Mouse (Mus musculus): ENCODE results near the gene Dad1. TPM values are rescaled to one million over a fixed set of nuclear protein-coding genes. Genes with fewer than 3 reads are reported as not detected.
A peak's percentile ranks its signal among the peaks of the same experiment; 100 is the strongest.
"Not testable (repeated sequence)": the region's sequence is repeated elsewhere in the genome, so short reads cannot be mapped to it uniquely, and the experiment has no call there.

Gene Dad1
- total and polyA plus RNA-seq, 3 experiments = 17.0 to 226 (median 115) TPM

DNA sequence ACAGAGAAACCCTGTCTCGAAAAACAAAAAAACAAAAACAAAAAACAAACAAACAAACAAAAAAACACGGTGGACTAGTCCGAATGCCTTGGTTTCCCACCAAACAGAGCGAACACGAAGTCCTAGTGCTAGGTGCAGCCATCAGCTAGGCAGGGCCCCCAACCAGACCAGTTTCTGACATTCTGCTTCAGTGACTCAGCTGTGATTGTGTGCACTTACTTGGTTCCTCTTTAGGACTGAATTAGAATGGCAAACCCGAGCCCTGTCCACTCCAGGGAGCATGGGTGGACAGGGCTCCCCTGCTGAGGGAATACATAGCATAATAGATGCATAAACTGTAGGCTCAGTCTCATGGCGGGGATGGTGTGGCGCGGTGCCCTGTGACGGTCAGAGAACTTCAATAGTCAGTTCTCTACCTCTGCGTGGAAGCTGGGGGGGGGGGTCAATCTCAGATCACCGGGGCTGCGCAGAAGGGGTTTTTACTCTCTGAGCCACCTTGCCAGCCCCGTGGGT is 23.2 kb downstream of the Dad1 start:
- peaks cover 72% of the 10 kb centered on the region for H3K4me1 ChIP-seq (ENCODE audit: insufficient read depth, low read depth, low read length)

DNA sequence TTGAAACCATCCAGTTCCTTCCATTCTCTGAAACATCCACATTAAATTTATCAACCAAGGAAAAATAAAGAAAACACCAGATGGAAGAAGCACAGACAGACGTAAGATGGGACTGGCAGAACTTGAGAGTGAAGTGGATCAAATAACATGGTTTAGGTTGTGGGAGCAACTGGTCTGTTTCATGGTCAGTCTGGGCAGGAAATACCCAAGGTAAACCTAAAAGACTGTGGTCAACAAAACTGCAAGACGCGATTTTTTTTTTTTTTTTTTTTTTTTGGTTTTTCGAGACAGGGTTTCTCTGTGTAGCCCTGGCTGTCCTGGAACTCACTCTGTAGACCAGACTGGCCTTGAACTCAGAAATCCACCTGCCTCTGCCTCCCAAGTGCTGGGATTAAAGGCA is 24.1 kb downstream of the Dad1 start:
- not testable (repeated sequence) for H3K27me3 ChIP-seq (ENCODE audit: insufficient read depth, low read length); ATAC-seq (ENCODE audit: extremely low read depth, insufficient number of reproducible peaks, low FRiP score, poor library complexity, severe bottlenecking)
- peaks cover 78% of the 10 kb centered on the region for H3K4me1 ChIP-seq (ENCODE audit: insufficient read depth, low read depth, low read length)

More for the DNA sequence above, 23.2 kb downstream of the Dad1 start:
- TF ChIP-seq TAL1 (conservative IDR thresholded peaks at IDR 0.05; ENCODE audit: low read depth, low read length) = no peak
- TF ChIP-seq POLR2AphosphoS5 (IDR thresholded peaks at IDR 0.05; ENCODE audit: insufficient replicate concordance, low read depth, low read length) = no peak
- no peak for TF ChIP-seq GATA2 (IDR thresholded peaks at IDR 0.05; ENCODE audit: borderline replicate concordance, low read depth, low read length)
- ATAC-seq (ENCODE audit: extremely low read depth, insufficient number of reproducible peaks, low FRiP score, poor library complexity, severe bottlenecking) (no peak), DNase-seq (ENCODE audit: low spot score) (no peak)
- H3K4me3 ChIP-seq (ENCODE audit: low read depth, low read length) = no peak overlapping the region
- H3K9me3 ChIP-seq (replicated peaks) = no peaks in the 10 kb centered on the region
- H3K36me3 ChIP-seq (replicated peaks) = peaks cover 27% of the 10 kb centered on the region
- H3K27me3 ChIP-seq (ENCODE audit: insufficient read depth, low read length) = peaks cover 4% of the 10 kb centered on the region; the same call in 1 of the 2 replicates

DNA sequence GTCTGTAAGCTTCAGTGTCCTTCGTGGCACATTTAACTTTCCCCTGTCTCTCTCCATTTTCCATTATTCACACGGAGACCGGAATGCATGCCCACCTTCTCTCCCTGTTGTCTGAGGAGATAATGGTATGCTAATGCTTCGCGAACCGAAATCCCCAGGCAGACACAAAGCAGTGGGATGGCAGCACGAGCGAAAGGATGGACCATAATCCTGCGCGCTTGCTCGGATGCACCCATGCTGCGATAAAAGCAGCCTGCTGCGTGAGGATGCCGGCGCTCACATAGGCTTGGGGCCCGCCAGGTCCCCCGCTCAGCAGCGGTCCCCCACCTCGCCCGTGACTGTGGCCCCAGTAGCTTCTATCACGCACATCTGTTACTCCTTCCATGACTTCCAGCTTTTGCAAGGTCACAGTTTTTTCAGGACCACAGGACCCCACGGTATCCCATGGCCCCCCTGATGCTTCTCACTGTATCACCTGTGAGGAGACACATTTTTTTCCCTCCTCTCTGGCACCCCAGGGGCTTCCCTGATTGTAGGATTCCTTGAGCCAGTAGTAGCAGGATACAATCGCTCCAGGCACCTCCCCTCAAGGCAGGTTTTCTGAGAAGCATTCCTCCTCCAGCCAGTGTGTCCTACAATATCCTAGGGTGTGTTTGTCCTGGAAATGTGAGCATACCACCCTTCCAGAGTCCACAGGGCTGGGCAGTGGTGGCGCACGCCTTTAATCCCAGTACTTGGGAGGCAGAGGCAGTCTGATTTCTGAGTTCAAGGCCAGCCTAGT is 24.8 kb downstream of the Dad1 start:
- DNase-seq (ENCODE audit: low spot score) (no peak), ATAC-seq (ENCODE audit: extremely low read depth, insufficient number of reproducible peaks, low FRiP score, poor library complexity, severe bottlenecking) (no peak)
- H3K9me3 ChIP-seq (replicated peaks) = no peaks in the 10 kb centered on the region
- H3K4me1 ChIP-seq (ENCODE audit: insufficient read depth, low read depth, low read length) = peaks cover 84% of the 10 kb centered on the region
- H3K4me3 ChIP-seq (ENCODE audit: low read depth, low read length) = no peak overlapping the region
- H3K36me3 ChIP-seq (replicated peaks) = peaks cover 11% of the 10 kb centered on the region
- TF ChIP-seq CTCF (IDR thresholded peaks at IDR 0.05; ENCODE audit: low read depth, low read length) = no peak
- peaks cover 14% of the 10 kb centered on the region for H3K27me3 ChIP-seq (ENCODE audit: insufficient read depth, low read length)

More for the DNA sequence above, 24.1 kb downstream of the Dad1 start:
- H3K9me3 ChIP-seq (replicated peaks); DNase-seq (ENCODE audit: low spot score); H3K4me3 ChIP-seq (ENCODE audit: low read depth, low read length): not testable (repeated sequence)
- H3K36me3 ChIP-seq (replicated peaks) = peaks cover 19% of the 10 kb centered on the region

DNA sequence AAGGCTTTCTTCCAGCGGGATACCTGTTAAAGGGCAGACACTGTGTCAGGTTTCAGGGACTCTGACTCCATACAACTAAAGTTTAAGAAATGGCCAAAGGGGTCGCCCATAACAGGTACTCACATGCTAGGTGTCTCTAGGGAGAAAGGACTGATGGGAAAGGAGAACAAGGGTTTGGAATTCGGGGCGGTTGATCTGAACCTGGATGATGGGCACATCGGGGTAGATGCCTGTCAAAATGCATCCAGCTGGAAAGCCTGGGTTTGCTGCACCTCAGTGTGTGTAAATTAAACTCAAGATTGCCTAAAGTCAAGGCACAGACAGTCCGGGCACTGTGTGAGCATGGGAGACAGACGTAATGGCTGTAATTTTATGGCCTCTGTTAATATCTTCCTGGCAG is 25.4 kb downstream of the Dad1 start:
- H3K4me1 ChIP-seq (ENCODE audit: insufficient read depth, low read depth, low read length) = peaks cover 82% of the 10 kb centered on the region
- TF ChIP-seq GATA2 (IDR thresholded peaks at IDR 0.05; ENCODE audit: borderline replicate concordance, low read depth, low read length) (no peak), POLR2AphosphoS5 (IDR thresholded peaks at IDR 0.05; ENCODE audit: insufficient replicate concordance, low read depth, low read length) (no peak), CTCF (IDR thresholded peaks at IDR 0.05; ENCODE audit: low read depth, low read length) (no peak), TAL1 (conservative IDR thresholded peaks at IDR 0.05; ENCODE audit: low read depth, low read length) (no peak), GATA1 (IDR thresholded peaks at IDR 0.05; ENCODE audit: borderline replicate concordance, low read length) (no peak)
- no peaks in the 10 kb centered on the region for H3K9me3 ChIP-seq (replicated peaks)
- peaks cover 17% of the 10 kb centered on the region for H3K27me3 ChIP-seq (ENCODE audit: insufficient read depth, low read length)
- ATAC-seq (ENCODE audit: extremely low read depth, insufficient number of reproducible peaks, low FRiP score, poor library complexity, severe bottlenecking) (no peak), DNase-seq (ENCODE audit: low spot score) (no peak)
- no peak overlapping the region for H3K4me3 ChIP-seq (ENCODE audit: low read depth, low read length)
- H3K36me3 ChIP-seq (replicated peaks) = peaks cover 5% of the 10 kb centered on the region

DNA sequence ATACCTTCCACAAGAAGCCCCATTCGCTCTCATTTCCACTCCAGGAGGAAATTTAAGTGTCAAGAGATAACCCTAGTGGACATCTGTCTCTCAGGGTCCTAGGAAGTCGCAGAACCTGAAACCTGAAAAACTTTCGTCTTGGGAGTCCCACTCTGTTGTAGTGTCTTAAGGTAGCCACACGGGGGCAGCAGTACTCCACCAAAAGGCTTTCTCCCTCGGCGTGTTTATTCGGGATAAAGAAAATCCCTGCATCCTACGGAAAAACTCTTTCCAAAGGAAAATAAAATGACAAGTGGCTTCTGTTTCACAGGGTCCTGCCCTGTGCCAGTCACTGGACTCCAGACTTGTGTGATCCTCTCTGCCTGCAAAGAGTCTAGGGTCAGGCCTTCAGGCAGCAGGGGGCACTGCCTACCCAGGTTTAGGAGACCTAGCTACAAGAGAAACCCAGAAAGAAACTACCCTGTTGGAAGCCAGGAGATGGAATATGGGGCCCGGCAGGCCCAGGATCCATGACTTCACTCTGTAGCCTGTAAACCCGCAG is 25.9 kb downstream of the Dad1 start:
- H3K9me3 ChIP-seq (replicated peaks) = no peaks in the 10 kb centered on the region
- peaks cover 82% of the 10 kb centered on the region for H3K4me1 ChIP-seq (ENCODE audit: insufficient read depth, low read depth, low read length)
- ATAC-seq (ENCODE audit: extremely low read depth, insufficient number of reproducible peaks, low FRiP score, poor library complexity, severe bottlenecking) (no peak), DNase-seq (ENCODE audit: low spot score) (peak; percentile 60)
- peaks cover 21% of the 10 kb centered on the region for H3K27me3 ChIP-seq (ENCODE audit: insufficient read depth, low read length)
- no peak for TF ChIP-seq GATA2 (IDR thresholded peaks at IDR 0.05; ENCODE audit: borderline replicate concordance, low read depth, low read length)
- TF ChIP-seq TAL1 (conservative IDR thresholded peaks at IDR 0.05; ENCODE audit: low read depth, low read length) = no peak
- TF ChIP-seq CTCF (IDR thresholded peaks at IDR 0.05; ENCODE audit: low read depth, low read length) = peak; percentile 51; the same call in 1 of the 2 replicates
- H3K36me3 ChIP-seq (replicated peaks) = peaks cover 2% of the 10 kb centered on the region
- peak overlapping the region; percentile 63; the same call in 1 of the 2 replicates for H3K4me3 ChIP-seq (ENCODE audit: low read depth, low read length)

DNA sequence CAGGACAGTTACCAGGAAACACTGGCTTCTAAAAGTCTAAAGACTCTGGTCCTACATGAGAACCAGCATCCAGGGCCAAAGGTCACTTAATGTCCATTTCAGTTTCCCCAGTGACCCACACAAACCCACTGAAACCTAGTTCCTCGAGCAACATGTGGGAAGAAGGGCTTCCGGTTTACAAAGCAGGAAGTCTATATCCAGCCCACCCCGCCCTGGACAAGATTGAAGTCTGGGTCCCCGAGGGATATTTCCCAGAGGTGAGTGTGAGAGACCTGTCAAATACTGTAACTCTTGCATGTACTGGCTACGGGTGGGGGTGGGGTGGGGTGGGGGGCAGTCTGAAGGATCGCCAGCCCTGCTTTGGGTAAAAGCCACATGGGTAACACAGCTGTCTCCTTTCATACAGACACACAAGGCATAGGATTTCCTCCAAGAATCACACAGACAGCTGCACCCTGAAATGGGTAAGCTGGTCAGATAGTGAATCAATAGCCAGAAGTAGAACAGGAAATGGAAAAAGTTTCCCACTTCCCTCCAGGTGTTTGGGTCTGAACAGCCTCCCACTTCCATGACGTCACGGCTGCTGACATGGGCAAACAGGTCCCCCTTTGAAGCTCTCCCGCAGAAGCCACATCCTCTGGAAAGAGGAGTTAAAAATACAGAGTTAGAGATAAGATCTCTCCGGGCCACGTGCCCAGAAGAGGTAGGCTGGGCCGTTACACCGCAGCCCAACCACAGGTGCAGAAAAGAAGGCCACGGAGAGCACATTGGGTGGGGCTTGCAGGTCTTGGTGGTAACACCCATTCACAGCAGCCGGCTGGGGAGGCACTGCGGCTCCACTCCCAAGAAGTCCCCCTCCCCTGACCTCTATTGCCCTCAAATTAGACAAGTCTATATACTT is 26.7 kb downstream of the Dad1 start:
- H3K36me3 ChIP-seq (replicated peaks) = peaks cover 2% of the 10 kb centered on the region
- ATAC-seq (ENCODE audit: extremely low read depth, insufficient number of reproducible peaks, low FRiP score, poor library complexity, severe bottlenecking) (peak; percentile 73), DNase-seq (ENCODE audit: low spot score) (peak; percentile 79)
- peak overlapping the region; percentile 63; the same call in 1 of the 2 replicates for H3K4me3 ChIP-seq (ENCODE audit: low read depth, low read length)
- H3K9me3 ChIP-seq (replicated peaks) = no peaks in the 10 kb centered on the region
- TF ChIP-seq CTCF (IDR thresholded peaks at IDR 0.05; ENCODE audit: low read depth, low read length) (no peak), TAL1 (conservative IDR thresholded peaks at IDR 0.05; ENCODE audit: low read depth, low read length) (no peak), POLR2AphosphoS5 (IDR thresholded peaks at IDR 0.05; ENCODE audit: insufficient replicate concordance, low read depth, low read length) (no peak), GATA2 (IDR thresholded peaks at IDR 0.05; ENCODE audit: borderline replicate concordance, low read depth, low read length) (peak; percentile 63; the same call in 1 of the 2 replicates), GATA1 (IDR thresholded peaks at IDR 0.05; ENCODE audit: borderline replicate concordance, low read length) (no peak)
- H3K4me1 ChIP-seq (ENCODE audit: insufficient read depth, low read depth, low read length) = peaks cover 83% of the 10 kb centered on the region
- peaks cover 21% of the 10 kb centered on the region for H3K27me3 ChIP-seq (ENCODE audit: insufficient read depth, low read length)

All from G1E (cell line).